Mouse (Mus musculus) yolk sac, embryonic 10.5 days (tissue): Measurements from ENCODE around the gene Kcns3.
"Not testable (repeated sequence)": the region's sequence is repeated elsewhere in the genome, so short reads cannot be mapped to it uniquely, and the experiment has no call there.

ENCODE experiments used
- DNase-seq: peaks from one replicate; pipeline ENCODE4 v3.0.0-alpha.2; 2017; ENCODE audit warnings: low spot score

Gene Kcns3

GRCm38 (mm10) chr12:11071079-11071478 is 79.8 kb downstream of the Kcns3 start:
- DNase-seq = no peak

- no peak for DNase-seq
Observed at GRCm38 (mm10) chr12:11066865-11067264, 84.0 kb downstream of the Kcns3 start.

- DNase-seq = not testable (repeated sequence)
Observed at GRCm38 (mm10) chr12:11052676-11053075, 98.2 kb downstream of the Kcns3 start.

GRCm38 (mm10) chr12:11041821-11042220 is 109.0 kb downstream of the Kcns3 start:
- no peak for DNase-seq
